Mouse (Mus musculus) intestine, embryonic 15.5 days (tissue): ENCODE results near the gene Ptprg. TPM values are rescaled to one million over a fixed set of nuclear protein-coding genes. Genes with fewer than 3 reads are reported as not detected.
A peak's percentile ranks its signal among the peaks of the same experiment; 100 is the strongest.

Experiments used
- ATAC-seq: fragments of 200-750 bp; cut with Nextera tagmentation; 2 replicates; pipeline ENCODE4 v1.8.0; 2017; ENCODE audit warnings: moderate TSS enrichment, moderate library complexity
- H3K27ac ChIP-seq: fragments of 300-500 bp; sonication (generic); 2 replicates; pipeline ENCODE4 v1.5.1; 2015; ENCODE audit warnings: mild to moderate bottlenecking, inconsistent platforms
- H3K27me3 ChIP-seq: fragments of 300-500 bp; sonication (generic); replicated peaks from 2 replicates; pipeline ENCODE4 v1.6.1; 2015; ENCODE audit warnings: inconsistent platforms
- H3K36me3 ChIP-seq: fragments of 300-500 bp; sonication (generic); 2 replicates; pipeline ENCODE4 v1.6.1; 2015; ENCODE audit warnings: inconsistent platforms
- H3K4me1 ChIP-seq: fragments of 300-500 bp; sonication (generic); replicated peaks from 2 replicates; pipeline ENCODE4 v1.6.1; 2015; ENCODE audit warnings: inconsistent platforms
- H3K4me2 ChIP-seq: fragments of 300-500 bp; sonication (generic); replicated peaks from 2 replicates; pipeline ENCODE4 v1.6.1; 2015; ENCODE audit warnings: mild to moderate bottlenecking, inconsistent platforms
- H3K4me3 ChIP-seq: fragments of 300-500 bp; sonication (generic); replicated peaks from 2 replicates; pipeline ENCODE4 v1.5.1; 2015; ENCODE audit warnings: inconsistent platforms
- H3K9ac ChIP-seq: fragments of 300-500 bp; sonication (generic); 2 replicates; pipeline ENCODE4 v1.6.1; 2015; ENCODE audit warnings: inconsistent platforms
- H3K9me3 ChIP-seq: fragments of 300-500 bp; sonication (generic); 2 replicates; pipeline ENCODE4 v1.6.1; 2016; ENCODE audit warnings: inconsistent platforms
- WGBS: fragments of 180-500 bp; shearing (Covaris S2); methylation state at CpG from one replicate; pipeline ENCODE4 v1.1.7; 2015; 5-methylcytosine and 5-hydroxymethylcytosine counted together
- polyA plus RNA-seq: library from polyadenylated mRNA; unstranded; fragments of >200 nt; fragmentation: Nextera tagmentation; extraction: Ambion mirVana; gene quantifications from 2 replicates; pipeline ENCODE4 v1.2.1, GENCODE M21; 2015

Gene Ptprg
- polyA plus RNA-seq, 1 experiment from 2014 or later = 18.7 TPM

GRCm38 (mm10) chr14:11863286-11863685 lies 310.0 kb downstream of the Ptprg start:
- 91% methylated on average over 3 of the region's 3 CpGs for WGBS
- Histone ChIP-seq H3K9me3 (no peaks in the 10 kb centered on the region), H3K27ac (no peak overlapping the region), H3K4me1 (0 out of 2 replicates have a peak, but pooled peaks cover 2% of the 10 kb centered on the region), H3K27me3 (no peaks in the 10 kb centered on the region), H3K4me2 (no peak overlapping the region), H3K4me3 (no peak overlapping the region), H3K9ac (no peak overlapping the region), H3K36me3 (no peaks in the 10 kb centered on the region)
- no peak for ATAC-seq

DNA sequence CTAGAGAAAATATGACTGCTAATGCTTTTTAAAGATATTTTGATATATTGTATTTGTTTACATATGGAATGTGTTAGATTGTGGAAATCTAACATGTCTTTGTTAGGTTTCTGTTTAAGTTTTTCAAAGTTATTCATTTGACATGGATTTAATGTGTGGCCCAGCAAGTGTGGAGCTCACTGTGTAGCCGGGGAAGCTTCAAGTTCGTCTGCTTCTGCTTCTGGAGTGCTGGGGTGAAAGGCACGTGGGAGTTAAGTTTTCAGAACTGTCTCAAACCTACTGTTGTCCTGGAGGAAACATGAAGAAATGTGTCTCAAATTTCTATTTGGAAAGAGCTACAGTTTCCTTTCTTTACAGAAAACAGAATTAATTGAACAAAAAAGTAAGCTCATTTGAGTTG lies 311.5 kb downstream of the Ptprg start:
- Histone ChIP-seq H3K4me2 (no peak overlapping the region), H3K9ac (no peak overlapping the region), H3K27ac (no peak overlapping the region), H3K4me1 (0 out of 2 replicates have a peak, but pooled peaks cover 2% of the 10 kb centered on the region), H3K27me3 (no peaks in the 10 kb centered on the region), H3K9me3 (no peaks in the 10 kb centered on the region), H3K36me3 (no peaks in the 10 kb centered on the region), H3K4me3 (no peak overlapping the region)
- ATAC-seq = no peak
- 36% methylated on average over 3 of the region's 3 CpGs for WGBS

GRCm38 (mm10) chr14:11865332-11865731 lies 312.0 kb downstream of the Ptprg start:
- H3K4me2 ChIP-seq = no peak overlapping the region

GRCm38 (mm10) chr14:11865872-11866271 lies 312.5 kb downstream of the Ptprg start:
- H3K4me2 ChIP-seq = no peak overlapping the region
- WGBS = 66% methylated on average over 6 of the region's 6 CpGs
- ATAC-seq = peak; percentile 82

More at GRCm38 (mm10) chr14:11865332-11865731, 312.0 kb downstream of the Ptprg start:
- 0 out of 2 replicates have a peak, but pooled peaks cover 2% of the 10 kb centered on the region for H3K4me1 ChIP-seq
- H3K27me3 ChIP-seq = no peaks in the 10 kb centered on the region
- H3K9me3 ChIP-seq = no peaks in the 10 kb centered on the region
- WGBS = 38% methylated on average over 5 of the region's 5 CpGs
- H3K36me3 ChIP-seq = no peaks in the 10 kb centered on the region
- no peak overlapping the region for H3K9ac ChIP-seq
- ATAC-seq = peak; percentile 55; the same call in 1 of the 2 replicates
- H3K4me3 ChIP-seq = no peak overlapping the region
- no peak overlapping the region for H3K27ac ChIP-seq

GRCm38 (mm10) chr14:11866416-11866815 lies 313.1 kb downstream of the Ptprg start:
- no peaks in the 10 kb centered on the region for H3K9me3 ChIP-seq
- no peaks in the 10 kb centered on the region for H3K36me3 ChIP-seq
- H3K4me2 ChIP-seq = no peak overlapping the region
- no peaks in the 10 kb centered on the region for H3K27me3 ChIP-seq
- H3K4me1 ChIP-seq = 0 out of 2 replicates have a peak, but pooled peaks cover 2% of the 10 kb centered on the region
- no peak overlapping the region for H3K4me3 ChIP-seq
- no peak overlapping the region for H3K9ac ChIP-seq
- no peak for ATAC-seq
- 75% methylated on average over 7 of the region's 7 CpGs for WGBS
- H3K27ac ChIP-seq = no peak overlapping the region

More at GRCm38 (mm10) chr14:11865872-11866271, 312.5 kb downstream of the Ptprg start:
- H3K9me3 ChIP-seq = no peaks in the 10 kb centered on the region
- H3K9ac ChIP-seq = no peak overlapping the region
- H3K27me3 ChIP-seq = no peaks in the 10 kb centered on the region
- H3K36me3 ChIP-seq = no peaks in the 10 kb centered on the region
- H3K27ac ChIP-seq = no peak overlapping the region
- no peak overlapping the region for H3K4me3 ChIP-seq
- H3K4me1 ChIP-seq = 0 out of 2 replicates have a peak, but pooled peaks cover 2% of the 10 kb centered on the region

DNA sequence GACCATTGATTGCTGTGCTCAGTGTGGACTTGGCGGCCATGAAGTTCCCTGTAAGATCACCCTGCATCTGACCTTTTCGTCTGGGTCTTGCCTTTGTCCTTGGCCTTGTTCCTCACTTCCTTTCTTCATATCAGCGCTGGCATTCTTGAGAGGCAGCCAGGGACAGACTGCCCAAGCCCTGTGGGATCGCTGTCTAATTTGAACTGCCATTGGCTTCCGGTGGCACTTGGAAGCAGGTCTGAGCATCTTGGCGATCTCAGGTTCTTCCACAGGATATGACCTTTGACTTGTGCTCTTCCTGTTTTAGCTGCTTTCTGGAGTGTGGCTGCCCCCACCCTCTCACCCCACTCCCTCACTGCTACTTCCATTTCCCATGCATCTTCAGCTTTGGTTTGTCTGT lies 315.3 kb downstream of the Ptprg start:
- Histone ChIP-seq H3K9ac (no peak overlapping the region), H3K4me1 (peaks cover 6% of the 10 kb centered on the region; the same call in 1 of the 2 replicates), H3K4me3 (no peak overlapping the region), H3K9me3 (no peaks in the 10 kb centered on the region), H3K27me3 (no peaks in the 10 kb centered on the region), H3K36me3 (no peaks in the 10 kb centered on the region), H3K4me2 (no peak overlapping the region), H3K27ac (no peak overlapping the region)
- ATAC-seq = no peak
- WGBS = 72% methylated on average over 6 of the region's 6 CpGs

DNA sequence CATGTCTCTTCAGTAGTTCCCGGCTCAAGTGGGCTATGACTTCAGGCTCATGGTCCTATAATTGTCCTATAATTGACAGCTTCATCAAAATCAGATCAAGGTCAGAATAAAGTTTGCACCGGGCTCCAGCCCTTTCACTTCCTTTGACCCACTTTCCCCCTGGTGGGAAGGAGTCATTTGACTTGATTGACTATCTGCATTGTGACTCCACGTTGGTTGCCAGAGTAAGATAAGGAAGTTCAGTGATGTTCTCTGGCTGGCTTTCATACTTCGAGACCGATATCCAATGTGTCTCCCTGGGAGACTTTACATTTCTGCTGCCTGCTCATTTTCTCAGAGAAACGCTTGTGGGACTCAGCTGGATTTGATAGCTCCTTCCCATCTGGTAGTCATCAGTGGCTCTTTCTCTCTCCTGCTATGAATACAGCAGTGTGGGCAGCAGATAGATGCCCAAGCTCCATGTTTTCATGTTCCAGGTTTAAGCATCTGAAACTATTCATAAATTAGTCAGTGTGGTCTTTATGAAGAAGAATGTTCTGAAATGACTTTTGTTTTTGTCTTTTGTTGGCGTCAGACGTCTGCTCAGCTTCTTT lies 318.5 kb downstream of the Ptprg start:
- H3K4me1 ChIP-seq = peaks cover 4% of the 10 kb centered on the region; the same call in 1 of the 2 replicates
- H3K27ac ChIP-seq = no peak overlapping the region
- H3K36me3 ChIP-seq = no peaks in the 10 kb centered on the region
- H3K4me3 ChIP-seq = no peak overlapping the region
- no peaks in the 10 kb centered on the region for H3K27me3 ChIP-seq
- 41% methylated on average over 8 of the region's 8 CpGs for WGBS
- H3K4me2 ChIP-seq = no peak overlapping the region
- no peak for ATAC-seq
- no peak overlapping the region for H3K9ac ChIP-seq
- H3K9me3 ChIP-seq = no peaks in the 10 kb centered on the region

- no peak for ATAC-seq
- Histone ChIP-seq H3K27ac (no peak overlapping the region), H3K4me1 (peaks cover 4% of the 10 kb centered on the region; the same call in 1 of the 2 replicates), H3K36me3 (no peaks in the 10 kb centered on the region), H3K4me2 (no peak overlapping the region), H3K9ac (no peak overlapping the region), H3K4me3 (no peak overlapping the region), H3K27me3 (no peaks in the 10 kb centered on the region), H3K9me3 (no peaks in the 10 kb centered on the region)
- WGBS = 89% methylated on average over 6 of the region's 6 CpGs
These were observed 320.9 kb downstream of the Ptprg start for GRCm38 (mm10) chr14:11874266-11874665.

- H3K4me1 ChIP-seq = peaks cover 5% of the 10 kb centered on the region; the same call in 1 of the 2 replicates
- no peak overlapping the region for H3K9ac ChIP-seq
- H3K4me3 ChIP-seq = no peak overlapping the region
- H3K4me2 ChIP-seq = no peak overlapping the region
- no peak overlapping the region for H3K27ac ChIP-seq
- 83% methylated on average over 11 of the region's 11 CpGs for WGBS
- H3K36me3 ChIP-seq = no peaks in the 10 kb centered on the region
- H3K9me3 ChIP-seq = no peaks in the 10 kb centered on the region
- ATAC-seq = no peak
- H3K27me3 ChIP-seq = no peaks in the 10 kb centered on the region
These were observed 321.9 kb downstream of the Ptprg start for GRCm38 (mm10) chr14:11874960-11875889.

- H3K4me3 ChIP-seq = no peak overlapping the region
- H3K36me3 ChIP-seq = no peaks in the 10 kb centered on the region
- ATAC-seq = no peak
- H3K4me1 ChIP-seq = 0 out of 2 replicates have a peak, but pooled peaks cover 4% of the 10 kb centered on the region
- no peak overlapping the region for H3K9ac ChIP-seq
- no peaks in the 10 kb centered on the region for H3K27me3 ChIP-seq
- WGBS = 80% methylated on average over 3 of the region's 3 CpGs
- H3K4me2 ChIP-seq = no peak overlapping the region
- no peaks in the 10 kb centered on the region for H3K9me3 ChIP-seq
- no peak overlapping the region for H3K27ac ChIP-seq
These were observed 327.8 kb downstream of the Ptprg start for GRCm38 (mm10) chr14:11881082-11881481.

- no peaks in the 10 kb centered on the region for H3K27me3 ChIP-seq
- H3K4me2 ChIP-seq = no peak overlapping the region
- 37% methylated on average over 10 of the region's 10 CpGs for WGBS
- H3K4me3 ChIP-seq = no peak overlapping the region
- H3K27ac ChIP-seq = no peak overlapping the region
- no peaks in the 10 kb centered on the region for H3K36me3 ChIP-seq
- no peak for ATAC-seq
- H3K9ac ChIP-seq = no peak overlapping the region
- no peaks in the 10 kb centered on the region for H3K9me3 ChIP-seq
- H3K4me1 ChIP-seq = 0 out of 2 replicates have a peak, but pooled peaks cover 4% of the 10 kb centered on the region
These were observed 330.0 kb downstream of the Ptprg start for GRCm38 (mm10) chr14:11883142-11883921.

GRCm38 (mm10) chr14:11883995-11884394 lies 330.7 kb downstream of the Ptprg start:
- Histone ChIP-seq H3K27me3 (no peaks in the 10 kb centered on the region), H3K9ac (no peak overlapping the region), H3K27ac (no peak overlapping the region), H3K9me3 (no peaks in the 10 kb centered on the region), H3K4me3 (no peak overlapping the region), H3K4me1 (0 out of 2 replicates have a peak, but pooled peaks cover 4% of the 10 kb centered on the region), H3K4me2 (no peak overlapping the region), H3K36me3 (no peaks in the 10 kb centered on the region)
- 51% methylated on average over 5 of the region's 5 CpGs for WGBS
- no peak for ATAC-seq
